9 mouse cellular contexts compared by ENCODE assay signal in genomic region chr10:66966391-66967109, GRCm38 (mm10).
DNase-seq lines count a peak whose midpoint lies in the region; ATAC-seq and TF ChIP-seq lines count a peak whose summit lies in the region.
"Had no signal": no experiment of that assay in that cellular context is flagged by ENCODE, and none has a peak within 500 bp of the region (broad histone marks: within the 10 kb centered on the region; RNA-seq: fewer than 3 reads in every experiment).

No protein-coding gene starts in this region.

- no peak overlapping the region for H3K9ac ChIP-seq in forebrain, embryonic 15.5 days (replicated peaks)
- no peak overlapping the region for H3K9ac ChIP-seq in limb, embryonic 14.5 days (ENCODE audit: low read depth, low read length, severe bottlenecking)

- H3K4me3 ChIP-seq in forebrain, embryonic 15.5 days: no peak overlapping the region
- H3K4me3 ChIP-seq in limb, embryonic 14.5 days (replicated peaks; ENCODE audit: low read length): no peak overlapping the region
- H3K4me3 ChIP-seq in layer of hippocampus, adult 2 months: no peak overlapping the region

- no peaks in the 10 kb centered on the region for H3K27me3 ChIP-seq in forebrain, embryonic 15.5 days
- no peaks in the 10 kb centered on the region for H3K27me3 ChIP-seq in limb, embryonic 14.5 days (ENCODE audit: control insufficient read depth, insufficient read depth, low read length)

- TF ChIP-seq POLR2A in limb, embryonic 14.5 days (IDR thresholded peaks at IDR 0.05; ENCODE audit: borderline replicate concordance, extremely low read depth, insufficient read depth, insufficient read length): no peak

- H3K27ac ChIP-seq in forebrain, embryonic 15.5 days (replicated peaks): peak overlapping the region; percentile 64
- peak overlapping the region; percentile 63 for H3K27ac ChIP-seq in limb, embryonic 14.5 days (replicated peaks; ENCODE audit: low read depth, low read length)
- no peak overlapping the region for H3K27ac ChIP-seq in layer of hippocampus, adult 2 months

- ATAC-seq in forebrain, embryonic 15.5 days (replicated peaks): no peak; the same call in 1 of the 2 replicates
- ATAC-seq in limb, embryonic 14.5 days (ENCODE audit: low FRiP score, low read depth): peak; percentile 62; the same call in 1 of the 2 replicates

- H3K9me3 ChIP-seq in forebrain, embryonic 15.5 days: no peaks in the 10 kb centered on the region
- H3K9me3 ChIP-seq in limb, embryonic 14.5 days (ENCODE audit: control insufficient read depth, low read length): no peaks in the 10 kb centered on the region

- no peaks in the 10 kb centered on the region for H3K36me3 ChIP-seq in forebrain, embryonic 15.5 days
- no peaks in the 10 kb centered on the region for H3K36me3 ChIP-seq in limb, embryonic 14.5 days (ENCODE audit: control insufficient read depth, insufficient read depth, low read length)

- TF ChIP-seq CTCF in layer of hippocampus, adult 2 months (conservative IDR thresholded peaks at IDR 0.05): no peak

- no peaks in the 10 kb centered on the region; the same call in 1 of the 2 replicates for H3K4me1 ChIP-seq in forebrain, embryonic 15.5 days
- no peaks in the 10 kb centered on the region; the same call in 1 of the 2 replicates for H3K4me1 ChIP-seq in limb, embryonic 14.5 days (ENCODE audit: control insufficient read depth, insufficient read depth, low read length)

- DNase-seq in heart, postnatal 4 days: peak; percentile 50
- no peak for DNase-seq in heart, adult 9 months (ENCODE audit: low spot score in 2 of 2)
- peak; percentile 66 for DNase-seq in 3T3-L1 (ENCODE audit: low read depth, low spot score)
- peak; percentile 87 for DNase-seq in limb, embryonic 14.5 days (ENCODE audit: low spot score)
- no peak for DNase-seq in layer of hippocampus, adult 2 months (ENCODE audit: low spot score in 2 of 2)
- DNase-seq in cerebellum, adult 11 months: no peak
- DNase-seq in thymus, postnatal 10 days (ENCODE audit: low spot score in 2 of 2): no peak
- DNase-seq: cerebellum, adult 2 months had no signal

- no peak overlapping the region for H3K4me2 ChIP-seq in forebrain, embryonic 15.5 days (replicated peaks)
- no peak overlapping the region for H3K4me2 ChIP-seq in limb, embryonic 14.5 days (replicated peaks; ENCODE audit: low read depth, low read length, severe bottlenecking)

- WGBS in forebrain, embryonic 15.5 days: 61% methylated on average over 8 of the region's 9 CpGs
- 39% methylated on average over 9 of the region's 9 CpGs for WGBS in limb, embryonic 14.5 days

Comparison
In these comparisons a context has a peak if more than half of its experiments do, and no peak if none do; other contexts are left out.
1. DNase-seq: peak in heart, postnatal 4 days (single experiment), 3T3-L1 (single experiment) and limb, embryonic 14.5 days (single experiment); none in heart, adult 9 months (0 of 2), layer of hippocampus, adult 2 months (0 of 2), cerebellum, adult 11 months (single experiment) and thymus, postnatal 10 days (0 of 2).